Mouse (Mus musculus): ENCODE results near the gene Ppid. TPM values are rescaled to one million over a fixed set of nuclear protein-coding genes. Genes with fewer than 3 reads are reported as not detected.

Gene Ppid
- 10 to 100 TPM; 40.5 to 45.7 TPM for total RNA-seq (2021)
- long read RNA-seq, experiment 1, transcript Ppid-201 (10 exons, 1,752 nt) = major isoform, 44 of 53 reads
- long read RNA-seq, experiment 1, partial matches to known transcripts = 1 of 53 reads
- long read RNA-seq, experiment 1, other reads (novel, unspliced or antisense) = 4 of 53 reads
- long read RNA-seq, experiment 2, transcript Ppid-201 (10 exons, 1,752 nt) = major isoform, 27 of 33 reads
- long read RNA-seq, experiment 2, partial matches to known transcripts = 1 of 33 reads
- long read RNA-seq, experiment 2, other reads (novel, unspliced or antisense) = 4 of 33 reads

- DNase-seq = peak; percentile 85
Measured at GRCm38 (mm10) chr3:79590863-79591792, at the start of gene Ppid. Gene Ppid, plus strand, starts transcription at chr3:79591342.

GRCm38 (mm10) chr3:79542585-79542984 is 48.6 kb upstream of the Ppid start:
- no peak for DNase-seq

DNA sequence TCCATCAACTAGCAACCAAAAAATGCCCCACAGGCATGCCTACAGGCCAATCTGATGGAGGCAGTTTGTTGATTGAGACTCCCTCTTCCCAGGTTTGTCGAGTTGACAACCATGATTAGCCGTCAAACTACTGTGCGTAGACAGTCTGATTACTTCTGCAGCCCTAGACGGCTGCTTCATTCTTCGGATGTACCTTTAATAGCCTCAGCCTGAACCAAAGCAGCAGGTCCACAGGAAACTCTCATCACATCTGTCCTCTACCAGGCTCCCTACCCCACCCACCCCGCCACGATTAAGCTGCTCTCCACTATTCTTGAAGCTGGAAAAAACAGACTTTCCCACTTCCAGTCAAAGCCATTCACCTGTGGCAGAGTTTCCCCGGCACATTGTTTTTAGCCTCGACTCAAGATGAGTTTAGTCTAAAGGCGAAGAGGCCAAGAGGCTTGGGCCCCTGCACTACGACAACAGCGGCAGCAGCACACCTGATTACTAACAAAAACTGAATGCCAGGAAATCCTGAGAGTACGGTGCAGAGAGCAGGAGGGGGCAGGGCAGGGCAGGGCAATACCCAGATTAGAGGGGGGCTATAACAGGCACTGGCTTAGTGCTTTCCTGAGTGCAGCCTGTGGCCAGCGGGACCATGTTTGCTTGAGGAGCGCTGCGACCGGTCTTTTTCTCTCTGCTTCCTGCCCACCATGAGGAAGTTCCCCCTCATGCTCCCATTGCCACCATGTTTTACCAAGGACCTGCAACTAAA is 42.3 kb upstream of the Ppid start:
- DNase-seq = no peak

GRCm38 (mm10) chr3:79549751-79550393 is 41.3 kb upstream of the Ppid start:
- DNase-seq = no peak

- no peak for DNase-seq
Measured at GRCm38 (mm10) chr3:79551826-79552552, 39.2 kb upstream of the Ppid start.

DNA sequence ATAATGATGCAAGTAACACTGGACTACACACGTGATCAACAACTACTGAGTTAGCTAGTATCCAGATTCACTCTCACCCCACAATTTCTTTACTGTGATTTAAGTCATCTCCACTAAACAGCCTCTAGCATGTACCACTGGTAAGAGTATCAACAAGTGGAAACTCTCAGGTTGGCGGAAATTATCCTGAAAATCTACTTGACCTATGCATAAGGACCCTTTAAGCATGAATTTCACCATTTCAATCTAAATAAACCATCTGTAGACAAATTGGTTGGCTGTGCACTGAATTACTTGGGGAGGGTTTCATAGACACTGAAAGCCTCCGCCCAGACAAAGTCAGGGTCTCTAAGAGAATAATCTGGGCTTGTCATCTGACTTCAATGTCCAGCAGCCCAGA is 37.4 kb upstream of the Ppid start:
- DNase-seq = no peak

- no peak for DNase-seq
Measured at GRCm38 (mm10) chr3:79555061-79555460, 36.1 kb upstream of the Ppid start.

GRCm38 (mm10) chr3:79559021-79559772 is 31.9 kb upstream of the Ppid start:
- DNase-seq = peak; percentile 31

DNA sequence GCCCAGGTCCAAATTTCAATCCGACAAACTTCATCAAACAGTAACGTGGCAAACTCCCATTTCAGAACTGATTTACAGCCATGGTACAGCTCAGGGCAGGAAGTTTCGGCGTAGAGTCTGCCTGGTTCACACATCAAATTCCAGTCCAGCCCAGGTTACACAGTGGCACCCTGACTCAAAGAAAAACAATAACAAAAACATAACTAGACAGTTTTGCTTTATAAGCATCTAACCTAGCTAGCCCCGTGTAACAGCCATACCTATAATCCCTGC is 31.4 kb upstream of the Ppid start:
- no peak for DNase-seq

- no peak for DNase-seq
Measured at GRCm38 (mm10) chr3:79560555-79560954, 30.6 kb upstream of the Ppid start.

DNA sequence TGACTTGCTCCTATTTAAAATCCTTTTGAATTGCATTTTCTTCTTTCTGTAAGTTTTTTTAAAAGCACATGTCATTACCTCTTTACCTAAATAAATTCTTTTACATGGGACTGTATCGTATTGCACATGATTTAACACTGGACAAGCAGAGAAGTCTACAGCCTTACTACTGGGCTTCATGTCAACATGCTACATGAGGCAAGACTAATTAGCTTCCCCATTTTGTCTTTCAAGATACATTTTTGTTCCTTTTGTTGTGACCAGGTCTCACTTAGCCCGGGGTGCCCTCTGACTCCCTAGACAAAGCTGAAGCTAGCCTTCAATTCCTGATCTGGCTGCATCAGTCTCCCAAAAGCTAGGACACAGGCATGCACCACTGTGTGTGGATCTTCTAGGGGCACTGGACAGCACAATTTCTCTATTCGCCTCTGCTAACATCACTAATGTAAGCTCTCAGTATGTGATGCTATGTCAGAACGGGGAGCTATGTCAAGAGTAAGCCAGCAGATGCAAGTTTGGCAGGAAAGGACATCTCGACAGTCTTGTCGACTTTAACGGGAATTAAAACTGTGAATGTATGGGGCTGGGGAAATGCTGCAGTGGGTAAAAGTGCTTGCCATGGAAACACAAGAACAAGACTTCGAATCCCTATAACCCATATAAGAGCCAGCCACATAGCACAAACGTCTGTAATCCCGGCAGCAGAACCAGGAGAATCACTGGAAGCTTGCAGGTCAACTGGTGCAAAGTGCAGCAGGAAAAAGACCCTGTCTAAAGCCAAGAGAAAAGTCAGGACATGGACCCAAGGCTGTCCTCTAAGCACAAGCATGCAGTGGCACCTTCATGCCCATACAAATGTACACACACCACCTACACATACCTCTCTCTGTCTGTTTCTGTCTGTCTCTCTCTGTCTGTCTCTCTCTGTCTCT is 29.1 kb upstream of the Ppid start:
- DNase-seq = no peak

DNA sequence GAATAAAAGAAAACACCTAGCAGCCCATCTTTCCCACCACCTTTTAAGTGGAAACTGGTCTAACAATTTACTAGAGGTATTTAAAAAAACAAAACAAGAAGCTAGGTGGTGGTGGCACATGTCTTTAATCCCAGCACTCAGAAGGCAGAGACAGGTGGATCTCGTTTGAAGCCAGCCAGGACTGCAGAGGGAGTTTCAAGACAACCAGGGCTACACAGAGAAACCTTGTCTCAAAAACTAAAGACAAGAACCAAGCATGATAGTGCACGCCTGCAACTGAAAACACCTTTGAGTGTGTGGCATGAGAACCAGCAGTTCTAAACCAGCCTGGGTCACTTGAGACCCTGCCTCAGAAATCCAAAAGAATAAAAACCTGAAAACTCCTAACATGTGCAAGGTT is 27.6 kb upstream of the Ppid start:
- DNase-seq = no peak

DNA sequence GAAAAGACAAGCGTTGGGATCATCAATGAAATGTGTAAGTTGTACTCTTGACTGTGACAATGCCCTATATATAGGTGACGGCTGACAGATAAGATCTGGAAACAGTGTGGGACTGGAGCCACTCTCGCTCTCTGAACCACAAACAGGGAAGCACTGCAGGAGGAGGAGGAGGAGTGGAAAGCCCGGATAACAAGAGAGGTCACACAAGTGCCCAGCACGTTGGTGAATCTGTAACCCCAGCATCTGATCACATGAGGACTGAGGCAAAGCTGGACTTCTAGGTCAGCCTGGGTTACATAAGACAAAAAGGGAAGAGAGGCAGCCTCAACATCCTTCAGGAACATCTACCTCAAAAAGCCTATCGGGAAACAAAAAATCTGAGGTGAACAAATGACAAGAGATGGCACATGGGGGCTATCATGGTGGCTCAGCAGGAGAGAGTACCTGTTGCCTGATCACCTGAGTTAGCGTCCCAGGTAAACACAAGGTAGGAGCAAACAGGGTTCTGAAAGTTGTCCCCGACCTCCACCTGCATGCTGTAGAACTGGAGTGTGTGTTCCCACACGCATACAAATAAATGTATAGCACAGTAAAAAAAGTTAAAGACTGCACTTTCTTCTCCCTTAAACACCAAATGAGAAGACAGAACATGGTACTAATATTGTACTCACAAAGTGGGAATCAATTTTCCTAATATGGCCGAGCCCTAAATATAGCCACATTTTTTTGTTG is 26.1 kb upstream of the Ppid start:
- no peak for DNase-seq

- DNase-seq = no peak
Measured at GRCm38 (mm10) chr3:79566716-79567691, 24.1 kb upstream of the Ppid start.

- peak; percentile 90 for DNase-seq
Measured at GRCm38 (mm10) chr3:79567703-79568362, 23.3 kb upstream of the Ppid start, which contains the start of gene Fnip2. Gene Fnip2, minus strand, starts transcription at chr3:79567796.

DNA sequence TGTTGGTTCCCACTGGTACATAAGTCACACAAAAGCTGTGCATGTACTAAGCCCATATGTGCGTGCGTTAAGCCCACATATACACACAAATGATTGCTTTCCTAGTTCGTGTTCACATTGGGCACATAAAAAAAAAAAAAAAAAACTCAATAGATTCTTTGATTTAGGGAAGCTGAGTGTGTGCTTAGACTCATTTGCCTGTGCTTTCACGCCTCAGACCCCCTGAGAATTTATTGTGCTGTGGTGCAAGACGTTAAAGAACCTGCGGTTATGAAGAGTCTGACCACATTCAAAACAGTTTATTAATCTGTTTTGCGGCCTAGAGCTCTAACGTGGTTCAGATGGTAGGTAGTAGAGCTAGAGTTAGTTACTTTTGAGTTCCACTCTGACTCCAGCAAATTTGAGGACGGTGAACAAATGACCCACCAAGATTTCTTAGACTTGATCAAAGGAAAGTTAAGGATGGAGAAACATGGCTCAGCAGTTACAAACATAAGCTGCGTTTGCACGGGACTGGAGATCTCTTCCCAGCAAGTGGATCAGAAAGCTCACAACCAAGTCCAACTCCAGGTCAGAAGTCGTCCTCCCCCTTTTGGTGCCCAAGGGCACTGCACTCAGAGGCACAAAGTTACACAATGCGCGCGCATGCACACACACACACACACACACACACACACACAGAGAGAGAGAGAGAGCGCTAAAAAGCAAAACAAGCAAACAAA is 22.4 kb upstream of the Ppid start:
- no peak for DNase-seq

- no peak for DNase-seq
Measured at GRCm38 (mm10) chr3:79569351-79569681, 21.8 kb upstream of the Ppid start.
